Mouse (Mus musculus) embryonic fibroblast, embryonic 13.5 days (primary cell): Measurements from ENCODE around the gene Fem1b. TPM values are rescaled to one million over a fixed set of nuclear protein-coding genes. Genes with fewer than 3 reads are reported as not detected.
A peak's percentile ranks its signal among the peaks of the same experiment; 100 is the strongest.

ENCODE experiments used
- H3K27ac ChIP-seq: 2 replicates; pipeline ENCODE4 v1.5.1; 2012; ENCODE audit warnings: low read length, control low read depth, inconsistent platforms; ENCODE audit not compliant: insufficient read depth
- H3K4me1 ChIP-seq: 2 replicates; pipeline ENCODE4 v1.6.1; 2011; ENCODE audit warnings: low read length; ENCODE audit not compliant: control insufficient read depth, insufficient read depth
- H3K4me3 ChIP-seq: 2 replicates; pipeline ENCODE4 v1.5.1; 2011; ENCODE audit warnings: mild to moderate bottlenecking, control low read depth, low read length; ENCODE audit not compliant: insufficient read depth
- CTCF ChIP-seq: IDR thresholded peaks from 2 replicates; pipeline ENCODE4 v1.5.1; 2011; ENCODE audit warnings: mild to moderate bottlenecking, control low read depth, low read length, moderate library complexity, borderline replicate concordance; ENCODE audit not compliant: insufficient read depth
- POLR2A ChIP-seq: IDR thresholded peaks from 2 replicates; pipeline ENCODE4 v1.6.1; 2011; ENCODE audit warnings: low read depth, mild to moderate bottlenecking, control low read depth, low read length, moderate library complexity
- polyA plus RNA-seq: library from polyadenylated mRNA; stranded (reverse); fragments of >200 nt; gene quantifications from 2 replicates; pipeline ENCODE4 v1.2.4, GENCODE M21; 2011; ENCODE audit warnings: low read depth; ENCODE audit not compliant: missing spikeins, insufficient read length

Fem1b gene
- polyA plus RNA-seq, 1 experiment = 41.2 TPM

DNA sequence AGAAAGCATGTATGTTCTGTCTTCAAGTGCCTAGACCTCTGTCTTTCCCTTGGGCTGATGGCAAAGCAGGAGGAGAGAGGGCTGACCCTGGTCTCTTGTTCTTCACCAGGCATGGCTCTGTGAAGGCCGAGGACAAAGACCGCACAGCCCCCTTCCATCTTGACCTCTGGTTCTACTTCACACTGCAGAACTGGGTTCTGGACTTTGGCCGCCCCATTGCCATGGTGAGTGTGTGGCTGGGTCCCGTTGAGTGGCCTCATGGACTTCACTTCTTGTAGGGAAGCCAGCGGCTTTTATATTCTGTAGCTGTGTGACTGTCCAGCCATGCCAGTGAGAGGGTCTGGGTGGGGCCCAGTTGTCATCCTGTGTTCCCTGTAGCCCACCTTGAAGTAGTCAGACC is 32.7 kb upstream of the Fem1b start:
- no peak overlapping the region for H3K4me3 ChIP-seq
- TF ChIP-seq POLR2A = no peak
- no peak for TF ChIP-seq CTCF
- H3K27ac ChIP-seq = no peak overlapping the region
- H3K4me1 ChIP-seq = peaks cover under 1% of the 10 kb centered on the region

DNA sequence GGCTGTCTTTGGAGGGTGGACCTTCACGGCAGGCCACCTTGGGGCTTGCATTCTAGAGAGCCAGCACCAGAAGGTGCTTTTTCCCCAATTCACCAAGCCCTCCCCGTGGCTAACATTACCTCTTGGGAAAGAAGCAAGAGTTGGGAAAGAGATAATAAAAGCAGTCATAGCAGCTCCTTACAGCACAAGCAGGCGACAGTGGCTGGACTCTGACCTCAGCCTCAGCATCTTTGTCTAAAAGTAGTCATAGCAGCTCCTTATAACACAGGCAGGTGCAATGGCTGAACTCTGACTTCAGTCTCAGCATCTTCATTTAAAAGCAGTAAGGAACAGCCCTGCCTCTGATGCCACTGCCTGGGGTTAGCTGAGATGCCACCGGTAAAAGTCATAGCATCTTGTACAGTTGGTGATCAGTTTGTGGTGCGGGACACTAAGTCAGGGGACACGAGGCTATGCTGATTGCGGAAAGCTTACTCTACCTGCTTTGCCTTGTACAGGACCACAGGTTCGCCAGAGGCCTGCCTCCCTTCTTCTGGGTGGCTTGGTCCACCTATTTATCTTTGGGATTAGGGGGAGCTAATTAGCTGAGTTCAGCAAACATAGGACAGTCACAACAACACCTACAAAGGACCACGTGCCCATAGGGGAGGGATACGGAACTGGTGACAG is 31.8 kb upstream of the Fem1b start:
- H3K4me3 ChIP-seq = no peak overlapping the region
- TF ChIP-seq POLR2A = no peak
- no peak for TF ChIP-seq CTCF
- no peak overlapping the region for H3K27ac ChIP-seq
- H3K4me1 ChIP-seq = peaks cover 4% of the 10 kb centered on the region

DNA sequence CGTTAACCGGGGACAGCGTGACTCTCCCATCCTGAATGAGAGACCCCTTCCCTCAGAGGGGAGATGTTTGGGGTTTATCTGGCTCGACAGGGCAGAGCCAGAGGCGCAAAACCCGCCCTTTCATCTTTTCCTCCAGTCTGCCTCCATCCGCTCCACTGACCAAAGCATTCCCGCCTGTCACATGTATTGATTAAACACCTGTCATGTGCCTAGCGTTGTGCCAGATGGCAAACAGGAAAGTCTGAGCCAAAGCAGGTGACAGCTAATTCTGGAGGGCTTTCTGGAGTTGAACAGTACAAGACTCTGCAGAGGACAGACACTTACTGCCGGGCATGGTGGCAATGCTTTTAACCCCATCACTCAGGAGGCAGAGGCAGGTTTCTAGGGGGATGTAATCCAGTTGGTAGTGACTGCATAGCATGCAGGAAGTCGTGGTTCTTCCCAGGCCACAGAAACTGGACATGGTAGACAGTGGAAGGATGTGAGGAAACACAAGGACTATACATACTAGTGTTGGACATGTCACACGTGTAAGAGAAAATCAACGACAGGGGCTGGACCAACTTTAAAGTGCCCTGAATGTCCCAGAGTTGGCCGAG is 27.5 kb upstream of the Fem1b start:
- peak overlapping the region; percentile 66 for H3K4me3 ChIP-seq
- H3K4me1 ChIP-seq = peaks cover 4% of the 10 kb centered on the region
- TF ChIP-seq POLR2A (no peak), CTCF (no peak)
- H3K27ac ChIP-seq = no peak overlapping the region

DNA sequence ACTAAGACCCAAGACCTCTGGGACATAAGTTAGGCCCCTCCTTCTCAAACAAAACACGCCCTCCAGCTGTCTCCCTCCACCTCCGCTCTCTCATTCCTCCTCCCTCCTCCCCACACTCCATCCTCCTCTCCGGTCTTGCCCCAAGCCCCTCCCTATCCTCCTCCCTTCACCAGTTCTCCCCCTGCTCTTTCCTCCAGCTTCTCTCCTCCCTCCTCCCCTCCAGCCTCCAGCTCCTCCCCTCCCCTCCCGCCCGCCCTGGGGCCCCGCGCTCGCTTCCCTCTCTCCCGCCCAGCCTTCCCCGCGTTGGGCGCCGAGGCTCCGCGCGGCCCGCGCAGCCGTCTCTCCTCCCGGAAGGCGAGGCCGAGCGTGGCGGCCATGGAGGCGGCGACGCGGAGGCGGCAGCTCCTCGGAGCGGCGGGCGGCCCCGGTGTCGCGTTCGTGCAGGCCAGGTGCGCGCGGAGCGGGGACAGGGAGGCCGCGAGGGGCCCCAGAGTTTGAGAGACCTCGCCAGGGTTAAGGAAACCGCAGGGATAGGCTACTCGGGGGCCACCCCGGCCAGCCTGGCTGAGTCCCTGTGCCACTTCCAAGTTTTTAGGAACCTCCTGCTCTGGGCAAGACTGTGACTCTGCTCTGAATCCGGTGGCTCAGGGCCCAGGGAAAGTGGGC is 26.9 kb upstream of the Fem1b start, which contains the start of gene Cln6:
Gene Cln6 (plus strand): TSS at position 280 of the 666 bp plus-strand sequence.
- Histone ChIP-seq H3K4me3 (peak within 1 kb of the TSS; percentile 66), H3K27ac (no peak within 1 kb of the TSS), H3K4me1 (peaks cover 4% of the 10 kb centered on the region)
- peak; percentile 64 for TF ChIP-seq POLR2A
- TF ChIP-seq CTCF = no peak

DNA sequence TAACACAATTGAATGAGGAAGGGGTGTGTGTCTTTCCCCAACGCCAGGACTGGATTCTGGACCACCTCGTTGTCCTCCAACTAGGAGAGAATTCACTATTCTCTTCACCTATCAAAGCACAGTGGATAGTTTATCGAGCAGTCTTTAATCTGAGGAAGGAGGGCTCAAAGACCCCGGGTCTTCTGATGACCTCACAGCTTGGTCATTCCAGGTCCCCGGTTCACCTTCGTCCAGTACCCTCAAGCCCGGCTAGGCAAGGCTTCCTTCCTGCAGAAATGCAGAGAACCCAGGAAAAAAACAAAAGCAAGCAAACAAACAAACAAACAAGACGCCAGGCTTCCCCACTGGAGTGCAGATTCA is 26.4 kb upstream of the Fem1b start:
- H3K4me3 ChIP-seq = peak overlapping the region; percentile 9
- TF ChIP-seq POLR2A (0 out of 2 replicates have a peak, but pooled peaks have one; percentile 35), CTCF (no peak)
- no peak overlapping the region for H3K27ac ChIP-seq
- H3K4me1 ChIP-seq = peaks cover 4% of the 10 kb centered on the region

DNA sequence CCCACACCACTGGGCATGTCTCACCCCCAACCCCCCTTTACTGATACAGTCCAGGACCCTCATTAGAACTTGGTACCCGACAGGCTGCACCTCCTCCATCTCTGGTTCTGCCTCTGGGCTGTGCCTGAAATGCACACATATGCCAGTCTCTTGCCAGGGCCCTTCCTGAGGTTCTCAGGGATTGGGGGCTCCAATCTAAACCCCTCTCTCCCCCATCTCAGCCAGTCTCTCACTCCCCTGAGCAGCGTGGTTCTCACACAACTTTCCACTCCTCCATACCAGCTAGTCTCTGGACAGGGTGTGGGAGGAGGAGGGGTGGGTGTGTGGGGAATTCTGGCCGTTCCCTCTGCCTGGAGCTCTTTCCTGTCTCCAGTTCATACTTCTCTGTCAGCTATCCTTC is 25.9 kb upstream of the Fem1b start:
- Histone ChIP-seq H3K4me3 (no peak overlapping the region), H3K4me1 (peaks cover 4% of the 10 kb centered on the region), H3K27ac (no peak overlapping the region)
- TF ChIP-seq POLR2A (no peak), CTCF (no peak)

DNA sequence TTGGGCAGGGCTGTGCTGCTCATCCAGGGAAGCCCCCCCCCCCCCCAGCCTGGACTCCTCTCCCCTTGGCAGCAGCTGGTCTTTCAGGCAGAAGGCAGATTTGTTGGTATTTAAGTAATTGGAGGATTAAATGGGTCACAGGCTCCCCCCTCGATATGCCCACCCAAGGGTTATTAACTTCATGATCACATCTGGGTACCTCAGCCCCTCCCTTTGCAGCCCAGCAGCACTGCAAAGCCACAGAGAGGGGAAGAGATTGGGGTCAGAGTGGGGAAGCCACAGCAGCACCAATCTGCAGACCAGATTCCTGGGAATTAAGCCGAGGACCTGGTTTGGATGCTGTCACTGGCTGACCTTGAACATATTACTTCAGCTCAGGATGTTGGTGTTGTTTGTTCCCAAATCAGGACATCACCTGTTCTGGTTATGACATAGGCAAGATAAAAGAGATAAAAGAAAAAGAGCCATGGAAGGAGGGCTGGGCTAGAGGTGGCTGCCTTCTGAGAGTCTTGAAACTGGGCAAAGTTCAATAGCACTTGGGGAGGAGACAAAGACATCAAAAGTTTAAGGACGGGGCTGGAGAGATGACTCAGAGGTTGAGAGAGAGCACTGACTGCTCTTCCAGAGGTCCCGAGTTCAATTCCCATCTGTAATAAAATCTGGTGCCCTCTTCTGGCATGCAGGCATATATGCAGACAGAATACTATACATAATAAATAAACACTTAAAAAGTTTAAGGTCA is 24.1 kb upstream of the Fem1b start:
- Histone ChIP-seq H3K27ac (no peak overlapping the region), H3K4me1 (peaks cover 4% of the 10 kb centered on the region), H3K4me3 (no peak overlapping the region)
- TF ChIP-seq CTCF = no peak
- no peak for TF ChIP-seq POLR2A

DNA sequence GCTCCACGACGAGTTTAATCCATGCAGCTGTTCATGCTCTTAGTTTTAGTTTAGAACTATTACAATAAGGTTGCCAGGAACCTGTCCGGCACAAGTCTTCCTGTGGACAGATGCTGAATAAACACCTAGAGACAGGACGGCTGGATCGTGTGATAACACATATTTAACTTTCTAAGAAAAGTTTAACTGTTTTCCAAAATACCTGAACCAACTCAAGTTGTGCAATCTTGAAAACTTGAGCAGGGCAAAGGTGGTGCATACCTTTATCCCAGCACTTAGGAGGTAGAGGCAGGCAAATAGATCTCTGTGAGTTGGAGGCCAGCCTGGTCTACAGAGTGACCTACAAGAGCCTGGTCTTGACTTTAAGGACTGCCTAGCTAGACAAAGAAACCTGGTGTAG is 23.2 kb upstream of the Fem1b start:
- no peak for TF ChIP-seq POLR2A
- no peak for TF ChIP-seq CTCF
- H3K4me3 ChIP-seq = no peak overlapping the region
- peaks cover 4% of the 10 kb centered on the region for H3K4me1 ChIP-seq
- no peak overlapping the region for H3K27ac ChIP-seq

DNA sequence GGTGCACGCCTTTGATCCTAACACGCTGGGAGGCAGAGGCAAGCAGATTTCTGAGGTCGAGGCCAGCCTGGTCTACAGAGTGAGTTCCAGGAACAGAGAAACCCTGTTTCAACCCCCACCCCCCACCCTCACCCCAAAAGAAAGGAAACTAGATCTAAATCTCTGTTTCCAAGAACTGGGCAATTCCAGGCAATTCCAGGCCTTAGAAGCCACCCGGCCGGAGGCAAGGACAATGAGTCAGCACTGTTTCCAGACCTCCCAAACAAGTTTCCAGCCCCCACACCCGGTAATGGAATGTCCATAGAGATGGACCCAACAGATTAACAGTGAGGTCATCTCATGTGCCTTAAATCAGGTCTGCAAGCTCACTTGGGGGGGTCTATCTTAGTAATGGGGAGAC is 18.1 kb upstream of the Fem1b start:
- peaks cover 3% of the 10 kb centered on the region; the same call in 1 of the 2 replicates for H3K4me1 ChIP-seq
- no peak overlapping the region; the same call in 1 of the 2 replicates for H3K27ac ChIP-seq
- TF ChIP-seq CTCF = no peak
- TF ChIP-seq POLR2A = no peak
- no peak overlapping the region for H3K4me3 ChIP-seq

DNA sequence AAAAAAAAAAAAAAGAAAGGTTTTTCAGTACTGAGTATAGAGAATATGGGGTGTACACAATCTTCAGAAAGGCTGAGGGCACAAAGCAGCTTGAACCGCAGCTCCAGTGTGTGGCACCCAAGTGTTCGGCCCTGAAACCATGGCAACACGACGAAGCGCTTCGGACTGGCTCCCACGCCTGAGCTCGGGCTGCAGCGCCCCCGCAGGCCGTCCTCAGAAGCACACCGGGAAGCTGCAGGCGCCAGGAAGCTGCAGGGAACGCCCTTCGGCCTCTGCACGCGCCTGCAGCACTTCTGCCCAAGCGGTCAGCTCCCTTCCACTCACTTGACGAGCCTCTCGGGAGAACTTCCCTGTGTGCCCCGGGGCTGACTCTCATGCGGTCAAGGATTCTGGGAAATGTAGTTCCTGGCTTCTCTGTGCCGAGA is 16.9 kb upstream of the Fem1b start:
- H3K4me1 ChIP-seq = peaks cover 3% of the 10 kb centered on the region; the same call in 1 of the 2 replicates
- no peak for TF ChIP-seq POLR2A
- TF ChIP-seq CTCF = peak; percentile 92
- H3K27ac ChIP-seq = no peak overlapping the region
- H3K4me3 ChIP-seq = no peak overlapping the region
